Mouse (Mus musculus): ENCODE measurements around the gene Slitrk3. TPM values are rescaled to one million over a fixed set of nuclear protein-coding genes. Genes with fewer than 3 reads are reported as not detected.

Gene Slitrk3
- not detected for polyA plus RNA-seq (2017; shearing (Covaris generic))

GRCm38 (mm10) chr3:73057197-73057811 is at the start of gene Slitrk3:
Gene Slitrk3, minus strand, starts transcription at chr3:73057803.

Other genes starting within 250 kb of the Slitrk3 start
- gene Sis, start 89.9 kb downstream of the Slitrk3 start, polyA plus RNA-seq (2017; shearing (Covaris generic)) = not detected